Mouse (Mus musculus) c-Kit-positive CD71-negative TER-119-negative erythroid progenitor cells, embryonic 14.5 days (primary cell): ENCODE results near the gene Sap30bp.

ENCODE experiments used
- DNase-seq: peaks from one replicate; pipeline ENCODE4 v3.0.0-alpha.2; 2013; ENCODE audit warnings: low read depth

The Sap30bp gene

DNA sequence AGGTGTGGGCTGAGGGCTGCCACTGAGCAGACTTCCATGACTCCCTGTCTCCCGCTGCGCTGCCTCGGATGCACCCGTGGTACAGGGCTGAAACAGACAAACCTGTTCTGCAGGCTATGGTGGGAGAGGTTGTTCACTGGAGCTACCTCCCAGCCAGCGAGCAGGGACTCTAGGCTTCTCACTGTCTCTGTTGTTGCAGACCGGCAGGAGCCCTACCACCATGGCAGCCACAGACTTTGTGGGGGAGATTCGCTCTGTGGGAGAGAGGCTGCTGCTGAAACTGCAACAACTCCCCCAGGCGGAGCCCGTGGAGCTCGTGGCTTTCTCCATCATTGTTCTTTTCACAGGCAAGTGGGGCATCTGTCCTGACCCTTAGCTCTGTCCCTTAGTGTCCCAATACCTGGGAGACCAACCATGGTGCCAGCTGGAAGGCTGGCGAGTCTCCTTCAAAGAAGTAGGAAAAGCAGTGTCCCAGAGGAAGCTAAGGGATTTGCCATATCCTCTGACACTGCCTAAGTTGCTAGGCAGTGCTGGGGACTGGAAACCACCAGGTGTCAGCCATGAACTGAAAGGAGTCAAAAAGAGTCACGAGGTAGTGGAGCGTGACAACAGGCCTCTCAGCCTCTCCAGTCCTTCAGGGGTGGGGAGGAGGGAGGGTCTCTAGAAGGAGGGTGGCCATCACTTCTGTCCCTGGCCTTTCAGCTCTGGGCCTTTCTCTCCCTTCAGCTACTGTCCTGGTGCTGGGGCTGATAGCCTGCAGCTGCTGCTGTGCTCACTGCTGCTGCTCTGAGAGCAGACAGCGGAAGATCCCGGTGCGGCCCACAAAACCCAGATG is 27.9 kb upstream of the Sap30bp start:
- no peak for DNase-seq

GRCm38 (mm10) chr11:115906116-115906515 is 27.0 kb upstream of the Sap30bp start:
- DNase-seq = no peak

GRCm38 (mm10) chr11:115906521-115906920 is 26.6 kb upstream of the Sap30bp start:
- no peak for DNase-seq

GRCm38 (mm10) chr11:115911134-115911561 is 21.9 kb upstream of the Sap30bp start:
- no peak for DNase-seq

DNA sequence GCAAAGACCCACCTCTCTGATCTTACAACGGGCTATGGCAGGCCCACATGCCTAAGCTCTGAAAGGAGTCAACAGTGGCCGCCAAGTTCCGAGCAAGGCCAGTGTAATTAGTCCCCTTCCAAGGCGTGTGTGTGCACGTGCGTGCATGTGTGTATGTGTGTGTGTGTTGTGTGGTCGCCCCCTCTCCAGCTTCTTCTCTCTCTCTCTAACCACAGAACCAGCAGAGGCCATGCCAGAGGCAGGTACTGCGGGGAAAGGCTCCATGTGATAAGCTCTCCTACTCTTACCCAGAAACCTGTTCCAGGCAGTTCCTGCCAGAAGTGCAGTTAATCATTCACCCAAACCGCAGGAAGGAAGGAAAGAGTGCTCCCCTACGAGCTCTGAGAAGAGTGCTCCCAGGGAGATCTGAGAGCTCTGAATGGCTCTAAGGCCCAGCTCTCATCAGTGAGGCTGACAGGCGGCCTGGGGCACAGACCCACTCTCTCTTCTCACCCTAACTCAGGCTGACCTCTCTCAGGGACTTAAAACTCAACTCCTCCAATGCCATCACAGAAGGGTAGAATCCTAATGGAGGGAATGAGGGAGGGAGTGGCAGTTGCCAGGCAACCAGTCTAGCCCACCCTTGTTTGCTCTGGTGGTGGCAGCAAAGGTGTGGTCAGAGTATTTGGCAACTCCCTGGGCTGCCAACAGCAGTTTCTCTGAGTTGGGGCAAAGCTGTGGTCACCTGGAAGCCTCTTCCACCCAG is 21.3 kb upstream of the Sap30bp start, which contains the start of gene Smim6:
Smim6 (plus strand) TSS at position 386 of the 745 bp plus-strand sequence.
- DNase-seq = no peak

DNA sequence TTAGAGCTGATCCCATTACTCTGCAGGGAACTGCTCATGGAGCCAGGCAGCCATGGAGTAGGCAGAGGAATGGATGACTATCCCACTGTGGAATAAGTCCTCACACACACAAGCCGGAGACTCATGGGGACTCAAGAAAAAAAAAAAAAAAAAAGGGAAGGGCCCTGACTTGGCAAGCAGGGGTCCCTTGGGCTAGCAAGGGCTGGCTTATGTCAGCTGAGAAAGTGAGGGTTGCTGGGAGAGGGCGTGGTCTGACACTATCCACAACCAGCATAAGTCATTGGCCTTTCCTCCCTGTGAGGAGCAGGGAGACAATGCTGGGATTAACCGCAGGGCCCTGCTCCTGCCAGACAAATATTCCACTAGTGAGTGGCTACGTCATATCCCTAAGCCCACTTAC is 16.5 kb upstream of the Sap30bp start:
- DNase-seq = no peak

DNA sequence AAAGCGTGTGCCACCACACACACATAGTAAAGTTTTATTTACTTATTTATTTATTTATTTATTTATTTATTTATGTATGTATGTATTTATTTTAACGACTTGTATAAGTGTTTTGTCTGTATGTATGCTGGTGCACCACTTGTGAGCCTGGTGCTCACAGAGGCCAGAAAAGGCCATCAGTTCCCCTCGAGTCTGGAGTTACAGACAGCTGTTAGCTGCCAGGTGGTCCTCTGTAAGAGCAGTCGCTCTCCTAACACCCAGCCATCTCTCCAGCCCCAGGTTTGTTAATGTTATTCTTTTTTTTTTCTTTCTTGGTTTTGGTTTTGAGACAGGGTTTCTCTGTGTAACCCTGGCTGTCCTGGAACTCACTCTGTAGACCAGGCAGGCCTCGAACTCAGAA is 14.4 kb upstream of the Sap30bp start:
- no peak for DNase-seq

DNA sequence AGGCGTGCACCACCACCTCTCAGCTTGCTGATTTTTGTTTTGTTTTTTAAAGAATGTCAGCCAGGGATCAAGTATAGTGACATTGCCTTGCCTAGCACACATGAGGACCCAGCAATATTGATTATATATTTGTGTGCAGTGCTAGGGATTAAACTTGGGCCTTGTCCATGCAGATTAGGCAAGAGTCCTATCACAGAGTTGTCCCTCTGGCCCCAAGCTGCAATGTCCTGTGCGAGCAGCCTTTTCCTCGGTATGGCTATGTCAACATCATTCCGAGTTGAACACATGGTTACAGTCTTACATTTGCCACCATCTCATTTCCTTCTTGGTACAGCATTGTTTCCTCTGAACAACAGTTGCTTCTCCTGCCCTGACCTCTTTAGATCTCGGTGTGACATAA is 14.0 kb upstream of the Sap30bp start:
- no peak for DNase-seq

DNA sequence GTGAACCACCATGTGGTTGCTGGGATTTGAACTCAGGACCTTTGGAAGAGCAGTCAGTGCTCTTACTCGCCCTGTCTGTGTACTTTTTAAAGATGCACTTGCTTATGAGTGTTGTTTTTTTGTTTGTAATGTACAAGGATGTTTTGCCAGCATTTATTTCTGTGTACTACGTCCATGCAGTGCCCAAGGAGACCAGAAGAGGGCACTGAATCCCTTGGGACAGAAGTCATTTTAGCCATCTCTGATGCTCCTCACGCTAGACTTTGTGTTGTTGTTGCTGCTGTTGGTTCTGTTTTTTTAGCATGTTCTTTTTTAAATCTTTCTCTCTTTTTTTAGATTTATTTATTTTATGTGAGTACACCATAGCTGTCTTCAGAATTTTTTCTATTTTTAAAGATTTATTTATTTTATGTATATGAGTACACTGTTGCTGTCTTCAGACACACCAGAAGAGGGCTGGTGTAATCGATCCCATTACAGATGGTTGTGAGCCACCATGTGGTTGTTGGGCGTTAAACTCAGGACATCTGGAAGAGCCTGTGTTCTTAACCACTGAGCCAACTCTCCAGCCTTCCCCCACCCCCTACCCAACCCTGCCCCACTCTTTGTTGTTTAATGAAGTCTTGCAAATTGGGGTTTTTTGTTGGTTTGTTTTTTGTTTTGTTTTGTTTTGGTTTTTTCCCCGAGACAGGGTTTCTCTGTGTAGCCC is 12.8 kb upstream of the Sap30bp start:
- DNase-seq = no peak

- DNase-seq = no peak
Observed at GRCm38 (mm10) chr11:115921986-115922385, 11.1 kb upstream of the Sap30bp start.

DNA sequence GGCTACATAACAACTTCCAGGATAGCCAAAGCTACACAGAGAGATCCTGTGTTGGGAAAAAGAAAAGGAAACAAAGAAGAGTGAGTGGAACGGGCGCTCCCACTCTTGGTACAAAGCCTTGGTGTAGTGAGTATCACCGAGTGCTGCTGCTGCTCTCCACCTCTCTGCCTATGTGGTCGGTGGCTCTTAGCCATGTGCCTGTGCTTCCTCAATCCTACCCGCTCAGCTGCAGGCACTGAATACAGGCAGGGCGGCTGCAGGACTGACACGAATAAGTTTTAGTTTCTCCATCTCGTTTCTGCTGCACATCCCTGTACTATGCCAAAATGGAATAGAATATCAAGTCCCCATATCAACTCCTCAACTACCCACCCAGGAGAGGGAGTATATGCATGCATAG is 4.1 kb upstream of the Sap30bp start:
- DNase-seq = no peak

- DNase-seq = no peak
Observed at GRCm38 (mm10) chr11:115929818-115930217, 3.3 kb upstream of the Sap30bp start.

- DNase-seq = no peak
Observed at GRCm38 (mm10) chr11:115931235-115931634, 1.8 kb upstream of the Sap30bp start.

GRCm38 (mm10) chr11:115933747-115934110 is 647 bp downstream of the Sap30bp start:
- DNase-seq = no peak

GRCm38 (mm10) chr11:115939690-115940329 is 6.7 kb downstream of the Sap30bp start:
- DNase-seq = peak; percentile 63

GRCm38 (mm10) chr11:115941980-115942379 is 8.9 kb downstream of the Sap30bp start:
- no peak for DNase-seq

DNA sequence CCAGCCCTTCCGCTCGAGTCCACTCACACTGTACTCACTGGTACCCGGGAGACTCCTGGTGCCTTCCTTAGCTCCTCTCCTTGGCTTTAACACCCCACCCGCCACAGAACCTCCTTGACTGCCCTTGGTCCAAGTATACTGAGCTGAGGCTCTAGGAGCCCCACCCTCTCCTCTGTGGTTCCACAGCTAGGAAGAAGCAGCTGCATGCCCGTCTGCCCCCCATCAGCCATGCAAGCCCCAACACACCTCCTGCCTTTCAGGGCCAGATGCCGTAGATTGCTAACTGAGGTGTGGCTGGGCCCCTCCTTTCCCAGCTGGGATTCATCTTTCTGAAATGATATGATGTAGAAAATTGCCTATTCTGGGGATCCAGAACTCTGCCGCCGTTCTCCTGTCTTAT is 12.2 kb downstream of the Sap30bp start:
- DNase-seq = no peak

- no peak for DNase-seq
Observed at GRCm38 (mm10) chr11:115946221-115946828, 13.2 kb downstream of the Sap30bp start.

- DNase-seq = no peak
Observed at GRCm38 (mm10) chr11:115948316-115948715, 15.2 kb downstream of the Sap30bp start.

DNA sequence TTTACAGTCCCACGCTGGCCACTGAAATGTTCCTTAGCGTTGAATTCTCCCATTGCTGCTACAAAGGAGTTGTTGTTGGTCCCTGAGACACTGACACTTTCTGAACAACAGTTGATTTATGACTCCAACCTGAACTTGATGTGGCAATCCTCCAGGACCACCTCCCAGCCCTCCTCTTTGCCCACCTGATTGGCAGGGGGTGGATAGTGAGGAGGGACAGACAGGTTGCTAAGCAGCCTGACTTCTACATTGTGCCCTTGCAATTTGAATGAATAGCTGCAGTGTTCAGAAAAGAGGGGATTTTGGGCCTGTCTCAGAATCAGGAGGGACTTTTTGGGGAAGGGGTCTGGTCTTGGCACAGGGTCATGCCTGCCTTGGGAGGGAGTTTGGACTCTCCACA is 17.6 kb downstream of the Sap30bp start:
- DNase-seq = no peak

DNA sequence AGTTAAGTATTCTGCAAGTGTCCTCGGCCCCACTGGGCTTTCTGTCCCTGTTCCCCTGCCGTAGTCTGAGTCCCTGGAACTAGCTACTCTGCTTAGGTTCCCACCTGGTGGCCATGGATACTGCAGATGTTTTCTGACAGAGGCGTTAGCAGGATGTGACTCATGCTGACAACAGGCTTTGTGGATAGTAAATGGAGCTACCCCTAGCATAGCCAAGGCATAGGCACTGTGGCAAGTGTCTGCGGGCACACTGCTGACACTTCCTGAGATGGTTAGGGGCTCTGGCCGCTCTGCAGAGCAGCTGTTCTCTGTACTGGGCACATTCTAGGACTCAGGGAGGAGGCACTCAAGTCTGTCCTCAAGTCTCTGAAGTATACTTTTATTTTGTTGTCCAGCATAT is 21.6 kb downstream of the Sap30bp start:
- no peak for DNase-seq
